Mouse (Mus musculus): Measurements from ENCODE around the gene Maml3. TPM values are rescaled to one million over a fixed set of nuclear protein-coding genes. Genes with fewer than 3 reads are reported as not detected.

The Maml3 gene
- polyA plus RNA-seq, 1 experiment from 2014 or later: 2.6 TPM

- H3K9ac ChIP-seq (ENCODE audit: low read depth, low read length): no peak overlapping the region
- H3K36me3 ChIP-seq (ENCODE audit: control insufficient read depth, insufficient read depth, low read length): peaks cover 11% of the 10 kb centered on the region
- no peak overlapping the region for H3K4me2 ChIP-seq
- no peak overlapping the region for H3K4me3 ChIP-seq (ENCODE audit: low read depth, low read length)
- H3K27me3 ChIP-seq (ENCODE audit: control insufficient read depth, insufficient read depth, low read length): no peaks in the 10 kb centered on the region
- no peaks in the 10 kb centered on the region for H3K9me3 ChIP-seq (replicated peaks; ENCODE audit: control insufficient read depth, low read length)
- no peak for ATAC-seq (replicated peaks; ENCODE audit: insufficient number of reproducible peaks, low FRiP score, low TSS enrichment)
- H3K4me1 ChIP-seq (ENCODE audit: control insufficient read depth, insufficient read depth, low read length): no peaks in the 10 kb centered on the region
- H3K27ac ChIP-seq (ENCODE audit: low read depth, low read length): no peak overlapping the region
- 78% methylated on average over 6 of the region's 6 CpGs for WGBS (ENCODE audit: insufficient replicate concordance)
These were observed 418.6 kb downstream of the Maml3 start for GRCm38 (mm10) chr3:51686316-51686715.

GRCm38 (mm10) chr3:51685539-51685938 is 419.3 kb downstream of the Maml3 start:
- no peak for ATAC-seq (replicated peaks; ENCODE audit: insufficient number of reproducible peaks, low FRiP score, low TSS enrichment)
- no peaks in the 10 kb centered on the region for H3K27me3 ChIP-seq (ENCODE audit: control insufficient read depth, insufficient read depth, low read length)
- peaks cover 9% of the 10 kb centered on the region for H3K36me3 ChIP-seq (ENCODE audit: control insufficient read depth, insufficient read depth, low read length)
- no peak overlapping the region for H3K27ac ChIP-seq (ENCODE audit: low read depth, low read length)
- no peaks in the 10 kb centered on the region for H3K4me1 ChIP-seq (ENCODE audit: control insufficient read depth, insufficient read depth, low read length)
- no peak overlapping the region for H3K4me3 ChIP-seq (ENCODE audit: low read depth, low read length)
- no peak overlapping the region for H3K4me2 ChIP-seq
- no peaks in the 10 kb centered on the region for H3K9me3 ChIP-seq (replicated peaks; ENCODE audit: control insufficient read depth, low read length)
- WGBS (ENCODE audit: insufficient replicate concordance): 90% methylated on average over 6 of the region's 6 CpGs
- no peak overlapping the region for H3K9ac ChIP-seq (ENCODE audit: low read depth, low read length)

GRCm38 (mm10) chr3:51674963-51675362 is 429.9 kb downstream of the Maml3 start:
- H3K4me1 ChIP-seq (ENCODE audit: control insufficient read depth, insufficient read depth, low read length): peaks cover 12% of the 10 kb centered on the region
- no peaks in the 10 kb centered on the region for H3K36me3 ChIP-seq (ENCODE audit: control insufficient read depth, insufficient read depth, low read length)
- H3K9me3 ChIP-seq (replicated peaks; ENCODE audit: control insufficient read depth, low read length): no peaks in the 10 kb centered on the region
- H3K4me3 ChIP-seq (ENCODE audit: low read depth, low read length): no peak overlapping the region
- WGBS (ENCODE audit: insufficient replicate concordance): 55% methylated on average over 3 of the region's 3 CpGs
- no peak overlapping the region for H3K4me2 ChIP-seq
- H3K27ac ChIP-seq (ENCODE audit: low read depth, low read length): no peak overlapping the region
- no peaks in the 10 kb centered on the region for H3K27me3 ChIP-seq (ENCODE audit: control insufficient read depth, insufficient read depth, low read length)
- H3K9ac ChIP-seq (ENCODE audit: low read depth, low read length): no peak overlapping the region
- ATAC-seq (replicated peaks; ENCODE audit: insufficient number of reproducible peaks, low FRiP score, low TSS enrichment): no peak

DNA sequence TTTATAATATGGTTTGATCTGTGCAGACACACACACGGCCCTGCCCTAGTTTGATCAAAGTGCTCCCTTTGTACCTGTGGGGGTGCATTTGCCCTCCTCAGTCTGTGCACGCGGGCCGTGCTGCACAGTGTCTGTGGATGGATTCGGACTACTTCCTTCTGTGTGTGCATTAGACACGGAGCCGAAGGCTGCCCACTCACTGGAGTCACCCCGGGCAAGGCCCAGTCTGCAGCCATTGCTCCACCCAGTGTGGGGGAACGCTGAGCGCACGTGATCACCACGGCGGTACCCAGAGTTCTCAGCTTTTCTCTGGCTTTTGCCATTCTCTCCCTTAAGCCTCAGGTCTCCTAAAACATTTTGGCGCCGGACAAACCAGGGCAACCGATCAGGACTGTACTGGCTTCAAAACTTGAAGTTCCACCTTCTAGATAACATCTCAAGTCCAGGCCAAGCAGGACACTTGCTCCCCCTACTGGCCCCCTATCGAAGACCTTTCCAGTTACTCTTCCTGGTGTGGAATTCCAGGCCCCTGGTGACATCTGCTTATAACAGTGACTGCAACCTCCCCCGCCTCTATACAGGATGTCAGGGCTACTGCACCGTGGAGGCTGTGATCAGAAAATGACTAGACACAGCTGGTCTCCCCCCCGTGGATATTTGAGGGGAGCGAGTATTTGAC is 431.3 kb downstream of the Maml3 start:
- WGBS (ENCODE audit: insufficient replicate concordance): 67% methylated on average over 21 of the region's 21 CpGs

GRCm38 (mm10) chr3:51672631-51673030 is 432.2 kb downstream of the Maml3 start:
- H3K4me3 ChIP-seq (ENCODE audit: low read depth, low read length): no peak overlapping the region
- no peaks in the 10 kb centered on the region for H3K36me3 ChIP-seq (ENCODE audit: control insufficient read depth, insufficient read depth, low read length)
- no peak overlapping the region for H3K9ac ChIP-seq (ENCODE audit: low read depth, low read length)
- no peaks in the 10 kb centered on the region for H3K27me3 ChIP-seq (ENCODE audit: control insufficient read depth, insufficient read depth, low read length)
- WGBS (ENCODE audit: insufficient replicate concordance): 23% methylated on average over 4 of the region's 4 CpGs
- peaks cover 12% of the 10 kb centered on the region for H3K4me1 ChIP-seq (ENCODE audit: control insufficient read depth, insufficient read depth, low read length)
- H3K4me2 ChIP-seq: no peak overlapping the region
- ATAC-seq (replicated peaks; ENCODE audit: insufficient number of reproducible peaks, low FRiP score, low TSS enrichment): no peak
- H3K9me3 ChIP-seq (replicated peaks; ENCODE audit: control insufficient read depth, low read length): no peaks in the 10 kb centered on the region
- H3K27ac ChIP-seq (ENCODE audit: low read depth, low read length): no peak overlapping the region

More for the DNA sequence above, 431.3 kb downstream of the Maml3 start:
- no peaks in the 10 kb centered on the region for H3K27me3 ChIP-seq (ENCODE audit: control insufficient read depth, insufficient read depth, low read length)
- H3K27ac ChIP-seq (ENCODE audit: low read depth, low read length): no peak overlapping the region
- no peak overlapping the region for H3K9ac ChIP-seq (ENCODE audit: low read depth, low read length)
- no peaks in the 10 kb centered on the region for H3K9me3 ChIP-seq (replicated peaks; ENCODE audit: control insufficient read depth, low read length)
- H3K4me2 ChIP-seq: peak overlapping the region; percentile 11; the same call in 1 of the 2 replicates
- peaks cover 12% of the 10 kb centered on the region for H3K4me1 ChIP-seq (ENCODE audit: control insufficient read depth, insufficient read depth, low read length)
- ATAC-seq (replicated peaks; ENCODE audit: insufficient number of reproducible peaks, low FRiP score, low TSS enrichment): 0 out of 2 replicates have a peak, but pooled peaks have one; percentile 14
- no peak overlapping the region for H3K4me3 ChIP-seq (ENCODE audit: low read depth, low read length)
- no peaks in the 10 kb centered on the region for H3K36me3 ChIP-seq (ENCODE audit: control insufficient read depth, insufficient read depth, low read length)

GRCm38 (mm10) chr3:51671071-51671469 is 433.8 kb downstream of the Maml3 start:
- no peak overlapping the region for H3K4me3 ChIP-seq (ENCODE audit: low read depth, low read length)
- H3K4me2 ChIP-seq: no peak overlapping the region
- no peak for ATAC-seq (replicated peaks; ENCODE audit: insufficient number of reproducible peaks, low FRiP score, low TSS enrichment)
- no peaks in the 10 kb centered on the region for H3K36me3 ChIP-seq (ENCODE audit: control insufficient read depth, insufficient read depth, low read length)
- H3K4me1 ChIP-seq (ENCODE audit: control insufficient read depth, insufficient read depth, low read length): peaks cover 12% of the 10 kb centered on the region
- WGBS (ENCODE audit: insufficient replicate concordance): 89% methylated on average over 1 of the region's 1 CpGs
- no peaks in the 10 kb centered on the region for H3K27me3 ChIP-seq (ENCODE audit: control insufficient read depth, insufficient read depth, low read length)
- H3K27ac ChIP-seq (ENCODE audit: low read depth, low read length): no peak overlapping the region; the same call in 1 of the 2 replicates
- H3K9ac ChIP-seq (ENCODE audit: low read depth, low read length): no peak overlapping the region
- no peaks in the 10 kb centered on the region for H3K9me3 ChIP-seq (replicated peaks; ENCODE audit: control insufficient read depth, low read length)

- H3K9me3 ChIP-seq (replicated peaks; ENCODE audit: control insufficient read depth, low read length): no peaks in the 10 kb centered on the region
- peaks cover 12% of the 10 kb centered on the region for H3K4me1 ChIP-seq (ENCODE audit: control insufficient read depth, insufficient read depth, low read length)
- no peak overlapping the region for H3K9ac ChIP-seq (ENCODE audit: low read depth, low read length)
- no peaks in the 10 kb centered on the region for H3K36me3 ChIP-seq (ENCODE audit: control insufficient read depth, insufficient read depth, low read length)
- 66% methylated on average over 5 of the region's 5 CpGs for WGBS (ENCODE audit: insufficient replicate concordance)
- H3K4me2 ChIP-seq: no peak overlapping the region
- H3K4me3 ChIP-seq (ENCODE audit: low read depth, low read length): no peak overlapping the region
- H3K27ac ChIP-seq (ENCODE audit: low read depth, low read length): peak overlapping the region; percentile 29
- H3K27me3 ChIP-seq (ENCODE audit: control insufficient read depth, insufficient read depth, low read length): no peaks in the 10 kb centered on the region
- no peak for ATAC-seq (replicated peaks; ENCODE audit: insufficient number of reproducible peaks, low FRiP score, low TSS enrichment)
These were observed 434.3 kb downstream of the Maml3 start for GRCm38 (mm10) chr3:51670414-51671070.

- no peak for ATAC-seq (replicated peaks; ENCODE audit: insufficient number of reproducible peaks, low FRiP score, low TSS enrichment)
- Histone ChIP-seq H3K9me3 (replicated peaks; ENCODE audit: control insufficient read depth, low read length) (no peaks in the 10 kb centered on the region), H3K4me2 (no peak overlapping the region), H3K4me1 (ENCODE audit: control insufficient read depth, insufficient read depth, low read length) (peaks cover 11% of the 10 kb centered on the region), H3K27me3 (ENCODE audit: control insufficient read depth, insufficient read depth, low read length) (no peaks in the 10 kb centered on the region), H3K27ac (ENCODE audit: low read depth, low read length) (no peak overlapping the region), H3K36me3 (ENCODE audit: control insufficient read depth, insufficient read depth, low read length) (no peaks in the 10 kb centered on the region), H3K4me3 (ENCODE audit: low read depth, low read length) (no peak overlapping the region), H3K9ac (ENCODE audit: low read depth, low read length) (no peak overlapping the region)
- 35% methylated on average over 2 of the region's 2 CpGs for WGBS (ENCODE audit: insufficient replicate concordance)
These were observed 436.3 kb downstream of the Maml3 start for GRCm38 (mm10) chr3:51668607-51669006.
